Mouse (Mus musculus): ENCODE data around the gene Prkce. TPM values are rescaled to one million over a fixed set of nuclear protein-coding genes. Genes with fewer than 3 reads are reported as not detected.

The Prkce gene
- total and polyA plus RNA-seq, 3 experiments: 2.0 to 6.1 (median 2.7) TPM

DNA sequence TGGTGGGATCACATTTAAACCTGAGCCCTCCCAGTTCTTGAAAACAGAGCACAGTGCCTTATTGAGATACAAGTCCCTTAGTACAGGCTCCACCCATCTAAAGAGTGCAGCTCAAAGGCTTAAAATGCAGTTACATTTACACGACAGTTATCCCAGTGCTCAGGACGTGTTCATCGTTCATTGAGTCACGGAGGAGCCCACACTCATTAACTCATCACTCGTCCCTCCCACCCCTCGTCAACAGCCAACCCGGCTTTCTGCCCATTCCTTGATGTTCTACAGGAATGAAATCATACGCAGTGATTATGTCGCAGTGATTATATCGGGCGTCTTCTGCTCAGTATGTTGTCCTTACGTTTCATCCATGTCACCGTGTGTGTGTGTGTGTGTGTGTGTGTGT is 102.9 kb downstream of the Prkce start:
- H3K36me3 ChIP-seq (replicated peaks): no peaks in the 10 kb centered on the region
- no peaks in the 10 kb centered on the region; the same call in 1 of the 2 replicates for H3K27me3 ChIP-seq (ENCODE audit: insufficient read depth, low read length)

DNA sequence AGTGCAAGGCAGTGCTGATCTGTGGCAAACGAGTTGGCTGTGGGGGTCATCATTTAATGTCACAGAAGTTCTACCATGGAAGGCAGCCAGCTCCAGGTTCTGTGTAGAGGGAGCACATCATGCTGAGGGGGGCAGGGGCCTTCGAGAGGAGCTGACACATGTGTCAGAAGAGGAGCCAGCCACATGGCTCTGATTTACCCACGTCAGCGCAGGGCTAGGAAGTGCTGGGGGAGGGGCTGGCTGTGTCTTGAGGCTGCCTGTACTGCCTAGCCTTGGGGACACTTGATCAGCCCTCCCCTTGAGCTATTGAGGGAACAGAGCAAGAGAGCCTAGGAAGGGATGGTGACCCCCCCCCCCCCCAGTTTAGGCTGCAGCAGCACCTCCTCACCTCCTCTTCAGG is 103.7 kb downstream of the Prkce start:
- no peak for TF ChIP-seq GATA1 (IDR thresholded peaks at IDR 0.05; ENCODE audit: borderline replicate concordance, low read length)
- no peak for TF ChIP-seq TAL1 (conservative IDR thresholded peaks at IDR 0.05; ENCODE audit: low read depth, low read length)
- no peak for TF ChIP-seq GATA2 (IDR thresholded peaks at IDR 0.05; ENCODE audit: borderline replicate concordance, low read depth, low read length)
- no peak for TF ChIP-seq POLR2AphosphoS5 (IDR thresholded peaks at IDR 0.05; ENCODE audit: insufficient replicate concordance, low read depth, low read length)
- no peak for TF ChIP-seq CTCF (IDR thresholded peaks at IDR 0.05; ENCODE audit: low read depth, low read length)
- ATAC-seq (ENCODE audit: extremely low read depth, insufficient number of reproducible peaks, low FRiP score, poor library complexity, severe bottlenecking): no peak
- Histone ChIP-seq H3K36me3 (replicated peaks) (no peaks in the 10 kb centered on the region), H3K4me1 (ENCODE audit: insufficient read depth, low read depth, low read length) (no peaks in the 10 kb centered on the region), H3K4me3 (ENCODE audit: low read depth, low read length) (no peak overlapping the region), H3K9me3 (replicated peaks) (no peaks in the 10 kb centered on the region), H3K27me3 (ENCODE audit: insufficient read depth, low read length) (no peaks in the 10 kb centered on the region; the same call in 1 of the 2 replicates)
- DNase-seq (ENCODE audit: low spot score): no peak

More for the DNA sequence above, 102.9 kb downstream of the Prkce start:
- ATAC-seq (ENCODE audit: extremely low read depth, insufficient number of reproducible peaks, low FRiP score, poor library complexity, severe bottlenecking): no peak
- DNase-seq (ENCODE audit: low spot score): no peak
- TF ChIP-seq TAL1 (conservative IDR thresholded peaks at IDR 0.05; ENCODE audit: low read depth, low read length) (no peak), GATA2 (IDR thresholded peaks at IDR 0.05; ENCODE audit: borderline replicate concordance, low read depth, low read length) (no peak), POLR2AphosphoS5 (IDR thresholded peaks at IDR 0.05; ENCODE audit: insufficient replicate concordance, low read depth, low read length) (no peak), GATA1 (IDR thresholded peaks at IDR 0.05; ENCODE audit: borderline replicate concordance, low read length) (no peak), CTCF (IDR thresholded peaks at IDR 0.05; ENCODE audit: low read depth, low read length) (no peak)
- Histone ChIP-seq H3K4me3 (ENCODE audit: low read depth, low read length) (no peak overlapping the region), H3K9me3 (replicated peaks) (no peaks in the 10 kb centered on the region), H3K4me1 (ENCODE audit: insufficient read depth, low read depth, low read length) (no peaks in the 10 kb centered on the region)

DNA sequence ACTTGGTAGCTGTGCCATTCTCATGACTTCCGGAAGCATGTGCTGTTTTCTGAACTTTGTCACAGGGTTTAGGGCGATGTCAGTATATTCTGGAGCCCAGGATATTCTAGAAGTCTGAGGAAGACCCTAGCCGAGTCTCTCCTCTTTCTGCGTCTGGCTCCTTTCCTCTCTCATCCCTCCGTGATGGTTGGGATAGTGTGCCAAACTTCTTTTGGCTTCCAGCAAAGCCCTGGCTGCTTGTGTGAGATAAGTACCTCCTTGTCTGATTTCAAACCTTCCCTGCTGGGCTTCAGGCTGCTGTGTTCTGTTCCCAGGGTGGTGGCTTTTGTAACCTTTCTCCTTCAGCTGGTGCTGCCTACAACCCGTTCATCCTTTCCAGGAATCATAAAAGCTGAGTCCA is 105.4 kb downstream of the Prkce start:
- Histone ChIP-seq H3K4me3 (ENCODE audit: low read depth, low read length) (no peak overlapping the region), H3K36me3 (replicated peaks) (no peaks in the 10 kb centered on the region), H3K4me1 (ENCODE audit: insufficient read depth, low read depth, low read length) (no peaks in the 10 kb centered on the region), H3K9me3 (replicated peaks) (no peaks in the 10 kb centered on the region), H3K27me3 (ENCODE audit: insufficient read depth, low read length) (no peaks in the 10 kb centered on the region; the same call in 1 of the 2 replicates)
- no peak for TF ChIP-seq TAL1 (conservative IDR thresholded peaks at IDR 0.05; ENCODE audit: low read depth, low read length)
- TF ChIP-seq CTCF (IDR thresholded peaks at IDR 0.05; ENCODE audit: low read depth, low read length): no peak
- no peak for TF ChIP-seq POLR2AphosphoS5 (IDR thresholded peaks at IDR 0.05; ENCODE audit: insufficient replicate concordance, low read depth, low read length)
- TF ChIP-seq GATA2 (IDR thresholded peaks at IDR 0.05; ENCODE audit: borderline replicate concordance, low read depth, low read length): no peak
- no peak for DNase-seq (ENCODE audit: low spot score)
- no peak for ATAC-seq (ENCODE audit: extremely low read depth, insufficient number of reproducible peaks, low FRiP score, poor library complexity, severe bottlenecking)

GRCm38 (mm10) chr17:86273566-86274349 is 106.2 kb downstream of the Prkce start:
- Histone ChIP-seq H3K27me3 (ENCODE audit: insufficient read depth, low read length) (no peaks in the 10 kb centered on the region; the same call in 1 of the 2 replicates), H3K4me1 (ENCODE audit: insufficient read depth, low read depth, low read length) (no peaks in the 10 kb centered on the region), H3K9me3 (replicated peaks) (no peaks in the 10 kb centered on the region), H3K4me3 (ENCODE audit: low read depth, low read length) (no peak overlapping the region), H3K36me3 (replicated peaks) (no peaks in the 10 kb centered on the region)
- DNase-seq (ENCODE audit: low spot score) (no peak), ATAC-seq (ENCODE audit: extremely low read depth, insufficient number of reproducible peaks, low FRiP score, poor library complexity, severe bottlenecking) (no peak)
- TF ChIP-seq GATA1 (IDR thresholded peaks at IDR 0.05; ENCODE audit: borderline replicate concordance, low read length) (no peak), TAL1 (conservative IDR thresholded peaks at IDR 0.05; ENCODE audit: low read depth, low read length) (no peak), GATA2 (IDR thresholded peaks at IDR 0.05; ENCODE audit: borderline replicate concordance, low read depth, low read length) (no peak), POLR2AphosphoS5 (IDR thresholded peaks at IDR 0.05; ENCODE audit: insufficient replicate concordance, low read depth, low read length) (no peak)

GRCm38 (mm10) chr17:86274350-86274744 is 106.8 kb downstream of the Prkce start:
- Histone ChIP-seq H3K4me3 (ENCODE audit: low read depth, low read length) (no peak overlapping the region), H3K9me3 (replicated peaks) (no peaks in the 10 kb centered on the region), H3K36me3 (replicated peaks) (no peaks in the 10 kb centered on the region), H3K4me1 (ENCODE audit: insufficient read depth, low read depth, low read length) (no peaks in the 10 kb centered on the region), H3K27me3 (ENCODE audit: insufficient read depth, low read length) (no peaks in the 10 kb centered on the region; the same call in 1 of the 2 replicates)
- DNase-seq (ENCODE audit: low spot score): no peak
- no peak for ATAC-seq (ENCODE audit: extremely low read depth, insufficient number of reproducible peaks, low FRiP score, poor library complexity, severe bottlenecking)
- TF ChIP-seq CTCF (IDR thresholded peaks at IDR 0.05; ENCODE audit: low read depth, low read length): no peak
- no peak for TF ChIP-seq GATA2 (IDR thresholded peaks at IDR 0.05; ENCODE audit: borderline replicate concordance, low read depth, low read length)

- no peak overlapping the region for H3K4me3 ChIP-seq (ENCODE audit: low read depth, low read length)
- H3K9me3 ChIP-seq (replicated peaks): no peaks in the 10 kb centered on the region
- DNase-seq (ENCODE audit: low spot score): no peak
- H3K4me1 ChIP-seq (ENCODE audit: insufficient read depth, low read depth, low read length): no peaks in the 10 kb centered on the region
- no peaks in the 10 kb centered on the region for H3K36me3 ChIP-seq (replicated peaks)
- no peak for ATAC-seq (ENCODE audit: extremely low read depth, insufficient number of reproducible peaks, low FRiP score, poor library complexity, severe bottlenecking)
- no peaks in the 10 kb centered on the region; the same call in 1 of the 2 replicates for H3K27me3 ChIP-seq (ENCODE audit: insufficient read depth, low read length)
- TF ChIP-seq TAL1 (conservative IDR thresholded peaks at IDR 0.05; ENCODE audit: low read depth, low read length) (no peak), GATA2 (IDR thresholded peaks at IDR 0.05; ENCODE audit: borderline replicate concordance, low read depth, low read length) (no peak), GATA1 (IDR thresholded peaks at IDR 0.05; ENCODE audit: borderline replicate concordance, low read length) (no peak), CTCF (IDR thresholded peaks at IDR 0.05; ENCODE audit: low read depth, low read length) (no peak), POLR2AphosphoS5 (IDR thresholded peaks at IDR 0.05; ENCODE audit: insufficient replicate concordance, low read depth, low read length) (no peak)
Observed at GRCm38 (mm10) chr17:86276381-86276780, 108.8 kb downstream of the Prkce start.

Data from G1E (cell line).